Mouse (Mus musculus): ENCODE results near the gene Tas2r116.

GRCm38 (mm10) chr6:132867708-132868107 lies 12.5 kb downstream of the Tas2r116 start, which contains the start of gene Tas2r110:
- TF ChIP-seq EP300 (optimal IDR thresholded peaks at IDR 0.05) (no peak), CTCF (IDR thresholded peaks at IDR 0.05; ENCODE audit: low read depth) (no peak)

Measured in stomach, postnatal 0 days (tissue).